Mouse (Mus musculus): ENCODE measurements around the gene Slc5a3.

Gene Slc5a3

GRCm38 (mm10) chr16:92127226-92127625, 69.1 kb downstream of the Slc5a3 start:
- DNase-seq = no peak

- no peak for DNase-seq
Observed at GRCm38 (mm10) chr16:92127666-92128065, 69.5 kb downstream of the Slc5a3 start.

DNA sequence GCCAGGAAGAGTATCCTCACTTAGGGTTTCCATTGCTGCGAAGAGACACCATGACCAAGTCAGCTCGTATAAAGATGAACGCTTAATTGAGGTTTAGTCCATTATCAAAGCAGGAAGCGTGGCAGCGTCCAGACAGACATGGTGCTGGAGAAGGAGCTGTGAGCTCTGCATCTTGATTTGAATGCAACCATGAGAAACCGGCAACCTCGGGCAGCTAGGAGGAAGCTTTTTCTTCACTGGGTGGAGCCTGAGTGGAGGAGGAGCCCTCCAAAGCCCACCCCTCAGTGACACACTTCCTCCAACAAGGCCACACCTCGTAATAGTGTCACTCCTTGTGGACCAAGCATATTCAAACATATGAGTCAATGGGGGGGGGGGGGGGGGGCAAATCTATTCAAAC, 71.7 kb downstream of the Slc5a3 start:
- DNase-seq = no peak

DNA sequence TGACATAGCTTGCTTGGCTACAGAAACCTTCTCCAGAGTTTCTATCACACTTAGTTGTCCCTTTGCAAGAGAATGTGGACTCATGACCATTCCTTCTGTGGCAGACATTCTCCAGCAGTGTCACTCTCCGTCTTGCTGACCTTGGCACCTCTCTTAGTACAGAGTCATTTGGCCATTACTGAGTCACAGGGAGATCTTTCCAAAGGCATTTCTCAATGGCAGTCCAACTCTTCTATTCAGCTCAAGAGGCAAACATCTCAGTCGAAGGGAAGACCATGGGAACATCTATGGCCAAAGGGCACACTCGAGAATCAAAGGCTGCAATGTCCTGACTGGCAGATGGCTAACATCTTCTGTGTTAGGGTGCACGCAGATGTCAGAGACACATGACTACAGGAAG, 74.4 kb downstream of the Slc5a3 start:
- DNase-seq = no peak

DNA sequence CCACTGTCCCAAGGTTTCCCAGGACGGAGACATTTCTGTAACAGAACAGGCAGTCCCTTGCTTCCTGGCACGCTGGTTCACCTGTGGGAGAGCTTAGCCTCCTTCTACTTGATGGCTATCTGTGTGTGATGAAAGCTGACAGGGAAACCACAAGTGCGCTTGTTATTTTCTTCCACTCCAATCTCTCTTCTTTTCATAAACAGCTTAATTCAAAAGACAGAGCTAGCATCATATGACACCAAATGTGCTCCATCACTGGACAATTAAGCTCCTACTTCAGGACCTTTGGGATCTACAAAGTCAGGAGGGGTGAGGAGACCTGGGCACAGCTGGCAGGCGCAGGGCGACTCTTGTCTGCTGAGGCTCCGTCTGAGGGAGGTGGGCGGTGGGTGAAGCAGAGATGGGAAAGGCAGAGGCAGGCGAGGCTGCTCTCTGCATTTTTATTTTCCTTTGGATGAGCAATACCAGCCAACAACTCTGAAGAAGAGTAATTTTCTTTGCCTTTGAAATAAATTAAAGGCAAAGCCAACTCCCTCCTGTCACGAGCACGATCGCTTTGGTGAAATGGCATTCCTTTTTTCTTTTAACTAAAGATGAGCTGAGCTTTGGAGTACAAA, 76.1 kb downstream of the Slc5a3 start:
- DNase-seq = no peak

DNA sequence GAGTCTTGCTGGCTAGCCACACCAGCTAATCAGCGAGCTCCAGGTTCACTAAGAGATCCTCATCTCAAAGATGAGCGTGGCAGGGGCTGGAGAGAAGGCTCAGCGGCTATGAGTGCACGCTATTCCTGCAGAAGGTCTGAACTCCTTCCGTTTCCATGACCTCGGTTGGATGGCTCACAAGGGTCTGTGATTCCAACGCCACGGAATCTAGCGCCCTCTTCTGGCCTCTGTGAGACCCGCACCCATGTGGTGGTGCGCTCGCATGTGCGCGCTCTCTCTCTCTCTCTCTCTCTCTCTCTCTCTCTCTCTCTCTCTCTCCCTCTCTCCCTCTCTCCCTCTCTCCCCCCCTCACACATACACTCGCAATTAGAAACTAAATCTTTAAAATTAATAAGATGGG, 78.2 kb downstream of the Slc5a3 start:
- DNase-seq = no peak

Measured in right cerebral cortex, postnatal 4 days (tissue).